Mouse (Mus musculus) bone marrow, adult 2 months (tissue): Measurements from ENCODE around the gene Rap1gap. TPM values are rescaled to one million over a fixed set of nuclear protein-coding genes. Genes with fewer than 3 reads are reported as not detected.
A peak's percentile ranks its signal among the peaks of the same experiment; 100 is the strongest.

ENCODE experiments used
- H3K27ac ChIP-seq: fragments of 200-500 bp; 2 replicates; pipeline ENCODE4 v1.5.1; 2012; ENCODE audit warnings: low read depth, mild to moderate bottlenecking, control low read depth, inconsistent platforms, low read length; ENCODE audit not compliant: control insufficient read depth, poor library complexity, insufficient read depth
- H3K4me1 ChIP-seq: fragments of 200-500 bp; 2 replicates; pipeline ENCODE4 v1.6.1; 2011; ENCODE audit warnings: low read length; ENCODE audit not compliant: control insufficient read depth, insufficient read depth
- H3K4me3 ChIP-seq: fragments of 200-500 bp; replicated peaks from 2 replicates; pipeline ENCODE3; 2011; ENCODE audit warnings: mild to moderate bottlenecking, low read depth, low read length, control low read depth; ENCODE audit not compliant: control insufficient read depth
- CTCF ChIP-seq: fragments of 200-500 bp; IDR thresholded peaks from 2 replicates; pipeline ENCODE4 v1.5.1; 2011; ENCODE audit warnings: low read length, control low read depth; ENCODE audit not compliant: control insufficient read depth, insufficient read depth
- POLR2A ChIP-seq: fragments of 200-500 bp; IDR thresholded peaks from 2 replicates; pipeline ENCODE4 v1.6.1; 2011; ENCODE audit warnings: low read depth, mild to moderate bottlenecking, control low read depth, low read length, borderline replicate concordance; ENCODE audit not compliant: control insufficient read depth
- WGBS: fragments of 180-500 bp; shearing (Covaris S2); methylation state at CpG from one replicate; pipeline ENCODE4 v1.1.7; 2018; 5-methylcytosine and 5-hydroxymethylcytosine counted together
- polyA plus RNA-seq: library from polyadenylated mRNA; stranded (reverse); fragments of >200 nt; gene quantifications from 2 replicates; pipeline ENCODE4 v1.2.4, GENCODE M21; 2011; ENCODE audit warnings: low replicate concordance; ENCODE audit not compliant: missing spikeins, insufficient read depth, insufficient read length

Rap1gap gene
- polyA plus RNA-seq, 1 experiment = 2.0 TPM

DNA sequence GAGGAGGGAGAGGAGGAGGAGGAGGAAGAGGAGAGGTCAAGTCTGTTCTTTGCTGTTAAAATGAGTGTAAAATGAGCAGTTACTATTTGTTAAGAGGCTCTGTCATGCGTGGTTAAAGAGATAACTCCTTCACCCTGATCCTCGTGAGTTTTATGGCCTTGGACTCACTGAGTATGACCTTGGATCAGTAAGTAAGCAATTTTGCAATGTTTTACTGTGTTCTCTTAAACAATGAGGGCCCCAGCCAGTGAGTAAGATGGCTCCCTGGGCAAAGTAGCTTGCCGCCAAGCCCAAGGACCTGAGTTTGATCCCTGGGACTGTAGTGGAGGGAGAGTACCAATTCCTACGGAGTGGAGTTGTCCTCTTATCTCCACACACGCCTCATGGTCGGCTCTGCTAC lies 36.4 kb downstream of the Rap1gap start:
- Histone ChIP-seq H3K27ac (no peak overlapping the region), H3K4me3 (no peak overlapping the region), H3K4me1 (no peaks in the 10 kb centered on the region)
- TF ChIP-seq CTCF (no peak), POLR2A (no peak)
- WGBS = 69% methylated on average over 6 of the region's 6 CpGs

DNA sequence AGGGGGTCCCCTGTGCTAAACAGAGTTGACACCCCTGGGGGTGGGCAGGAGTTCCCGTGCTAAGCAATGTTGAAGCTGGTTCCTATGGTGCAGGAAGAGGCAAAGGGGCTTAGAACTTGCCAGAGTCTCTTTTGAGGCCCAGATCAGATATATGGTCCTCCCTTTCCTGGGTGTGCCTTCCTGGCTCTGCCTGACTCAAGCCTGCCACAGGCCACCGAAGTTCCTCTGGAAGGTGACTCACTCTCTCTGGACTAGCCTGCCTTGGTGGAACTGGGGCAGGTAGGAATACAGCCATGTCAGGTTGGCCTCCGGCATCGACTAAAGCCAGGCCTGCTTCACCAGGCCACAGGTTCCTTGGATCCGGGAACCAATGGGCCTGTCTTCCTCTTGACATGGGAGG lies 38.6 kb downstream of the Rap1gap start:
- no peak overlapping the region for H3K4me3 ChIP-seq
- WGBS = 59% methylated on average over 5 of the region's 5 CpGs
- TF ChIP-seq CTCF (no peak), POLR2A (no peak)
- H3K27ac ChIP-seq = no peak overlapping the region
- H3K4me1 ChIP-seq = no peaks in the 10 kb centered on the region

- Histone ChIP-seq H3K4me3 (no peak overlapping the region), H3K4me1 (no peaks in the 10 kb centered on the region), H3K27ac (no peak overlapping the region)
- TF ChIP-seq POLR2A (no peak), CTCF (no peak)
- 60% methylated on average over 2 of the region's 2 CpGs for WGBS
Observed at GRCm38 (mm10) chr4:137704561-137704960, 40.0 kb downstream of the Rap1gap start.

GRCm38 (mm10) chr4:137705379-137705778 lies 40.9 kb downstream of the Rap1gap start:
- WGBS = 71% methylated on average over 5 of the region's 5 CpGs
- TF ChIP-seq CTCF = no peak
- TF ChIP-seq POLR2A = no peak
- Histone ChIP-seq H3K4me1 (no peaks in the 10 kb centered on the region), H3K4me3 (no peak overlapping the region), H3K27ac (no peak overlapping the region)

DNA sequence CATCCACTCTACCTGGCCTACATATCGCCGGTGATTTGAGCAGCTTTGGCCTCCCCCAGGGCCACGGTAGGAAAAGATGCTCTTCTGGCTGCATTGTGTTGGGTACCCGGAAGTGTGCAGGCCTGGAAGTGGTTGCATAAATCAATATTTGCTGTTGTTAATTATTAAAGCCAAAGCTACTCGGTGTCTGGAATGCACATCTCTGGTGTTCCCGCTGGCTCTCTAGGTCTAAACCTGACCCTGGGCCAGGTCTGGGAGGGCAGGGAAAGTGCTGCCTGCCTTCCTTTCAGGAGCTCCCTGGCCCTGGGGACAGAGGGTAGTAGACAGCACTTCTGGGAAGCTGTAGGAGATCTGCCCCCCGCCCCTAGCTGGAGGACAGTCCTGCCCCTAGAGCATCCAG lies 42.0 kb downstream of the Rap1gap start:
- 82% methylated on average over 7 of the region's 7 CpGs for WGBS
- H3K4me3 ChIP-seq = no peak overlapping the region
- no peak overlapping the region for H3K27ac ChIP-seq
- H3K4me1 ChIP-seq = no peaks in the 10 kb centered on the region
- TF ChIP-seq CTCF = no peak
- no peak for TF ChIP-seq POLR2A

- Histone ChIP-seq H3K27ac (no peak overlapping the region), H3K4me3 (no peak overlapping the region), H3K4me1 (no peaks in the 10 kb centered on the region)
- 6% methylated on average over 52 of the region's 52 CpGs for whole genome bisulfite sequencing
- TF ChIP-seq CTCF = no peak
- TF ChIP-seq POLR2A = no peak
Observed at GRCm38 (mm10) chr4:137707216-137707990, 42.9 kb downstream of the Rap1gap start.

GRCm38 (mm10) chr4:137712963-137713362 lies 48.4 kb downstream of the Rap1gap start:
- WGBS = 62% methylated on average over 13 of the region's 13 CpGs
- Histone ChIP-seq H3K4me3 (no peak overlapping the region), H3K4me1 (no peaks in the 10 kb centered on the region; the same call in none of the 2 replicates), H3K27ac (no peak overlapping the region)
- TF ChIP-seq POLR2A = no peak

- 16% methylated on average over 8 of the region's 8 CpGs for WGBS
- TF ChIP-seq CTCF (0 out of 2 replicates have a peak, but pooled peaks have one; percentile 40), POLR2A (no peak)
- H3K4me3 ChIP-seq = no peak overlapping the region
- no peak overlapping the region for H3K27ac ChIP-seq
- no peaks in the 10 kb centered on the region; the same call in none of the 2 replicates for H3K4me1 ChIP-seq
Observed at GRCm38 (mm10) chr4:137714020-137714624, 49.6 kb downstream of the Rap1gap start.
